Mouse (Mus musculus): ENCODE measurements around the gene Mcpt2.
"Not testable (repeated sequence)": the region's sequence is repeated elsewhere in the genome, so short reads cannot be mapped to it uniquely, and the experiment has no call there.

Gene Mcpt2

DNA sequence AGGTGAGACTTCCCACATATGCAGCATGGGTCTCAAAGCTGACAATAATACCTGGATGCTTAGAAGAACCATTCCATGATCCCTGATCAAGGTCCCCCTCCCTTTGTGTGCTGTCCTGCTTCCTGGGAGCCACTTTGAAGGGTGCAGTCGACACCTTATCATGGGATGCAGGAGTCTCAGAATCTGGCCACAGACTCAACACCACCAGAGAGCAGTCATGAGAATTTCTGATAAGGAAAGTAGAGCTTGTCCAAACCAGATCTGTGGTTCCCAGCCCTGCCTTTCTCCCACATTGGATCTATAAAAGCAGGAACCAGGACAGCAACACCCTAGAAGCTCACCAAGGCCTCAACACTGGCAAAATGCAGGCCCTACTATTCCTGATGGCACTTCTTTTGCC, at the start of gene Mcpt2:
Mcpt2 (plus strand) TSS at position 250 of the 400 bp plus-strand sequence.
- DNase-seq, result not testable (repeated sequence)

DNA sequence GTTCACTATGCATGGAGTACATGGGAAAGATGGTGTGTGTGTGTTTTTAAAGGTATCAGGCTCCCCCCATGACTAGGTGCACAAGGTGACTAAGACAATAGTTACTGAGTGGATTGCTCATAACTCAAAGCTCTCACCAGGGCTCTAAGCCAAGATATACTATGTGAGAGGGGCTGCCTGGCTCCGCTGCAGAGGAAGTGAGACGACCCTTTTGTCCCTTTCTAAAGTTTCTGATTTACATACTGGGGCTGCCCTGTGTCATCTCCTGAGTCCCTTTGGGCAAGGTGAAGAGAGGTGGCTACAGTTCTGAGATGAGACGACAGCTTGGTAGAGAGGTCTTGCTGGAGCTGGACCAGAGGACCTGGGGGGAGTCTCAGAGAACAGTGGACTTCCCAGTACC, 28.7 kb upstream of the Mcpt2 start:
- DNase-seq, result no peak

DNA sequence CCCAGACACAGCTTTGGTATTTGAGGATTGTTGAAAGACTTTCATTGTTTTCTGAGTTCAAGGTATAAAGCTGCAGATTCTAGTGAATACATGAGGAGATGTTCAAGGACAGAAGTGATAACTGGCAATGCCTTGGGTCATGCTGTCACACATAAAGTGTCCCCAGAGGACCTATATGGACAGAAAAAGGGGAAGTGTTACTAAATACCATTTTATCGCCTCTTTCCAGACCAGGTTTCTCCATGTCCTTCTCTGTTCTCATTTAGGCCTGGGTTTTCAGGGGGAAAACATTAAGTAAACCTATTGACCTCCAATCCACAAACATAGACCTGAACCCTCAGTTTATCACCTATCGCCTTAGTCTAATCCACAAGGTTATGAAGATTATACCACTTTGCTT, 27.9 kb upstream of the Mcpt2 start:
- no peak for DNase-seq

DNA sequence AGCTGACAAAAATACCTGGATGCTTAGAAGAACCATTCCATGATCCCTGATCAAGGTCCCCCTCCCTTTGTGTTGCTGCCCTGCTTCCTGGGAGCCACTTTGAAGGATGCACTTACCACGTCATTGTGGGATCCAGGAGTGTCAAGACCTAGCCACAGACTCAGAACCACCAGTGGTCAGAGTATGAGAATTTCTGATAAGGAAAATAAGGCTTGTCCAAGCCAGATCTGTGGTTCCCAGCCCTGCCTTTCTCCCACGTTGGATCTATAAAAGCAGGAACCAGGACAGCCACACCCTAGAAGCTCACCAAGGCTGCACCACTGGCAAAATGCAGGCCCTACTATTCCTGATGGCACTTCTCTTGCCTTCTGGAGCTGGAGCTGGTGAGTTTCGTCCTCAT, 24.2 kb upstream of the Mcpt2 start, which contains the start of gene Mcpt1:
Mcpt1 (plus strand) TSS at position 301 of the 400 bp plus-strand sequence.
- DNase-seq, result not testable (repeated sequence)

DNA sequence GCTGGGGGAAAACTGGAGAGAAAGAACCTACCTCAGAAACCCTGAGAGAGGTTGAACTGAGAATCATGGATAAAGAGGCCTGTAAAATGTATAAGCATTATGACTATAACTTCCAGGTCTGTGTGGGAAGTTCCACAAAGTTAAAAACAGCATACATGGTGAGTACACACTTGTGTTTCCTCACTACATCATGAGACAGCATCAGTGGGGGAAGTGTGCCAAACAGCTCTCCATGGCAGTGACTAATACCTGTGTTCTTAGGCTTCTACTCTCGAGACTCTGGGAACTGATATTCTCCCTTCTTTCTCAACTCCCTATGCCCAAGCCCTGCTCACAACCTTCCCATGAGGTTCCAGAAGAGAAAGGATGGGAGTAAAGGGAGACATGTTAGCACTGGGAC, 22.4 kb upstream of the Mcpt2 start:
- DNase-seq, result no peak

DNA sequence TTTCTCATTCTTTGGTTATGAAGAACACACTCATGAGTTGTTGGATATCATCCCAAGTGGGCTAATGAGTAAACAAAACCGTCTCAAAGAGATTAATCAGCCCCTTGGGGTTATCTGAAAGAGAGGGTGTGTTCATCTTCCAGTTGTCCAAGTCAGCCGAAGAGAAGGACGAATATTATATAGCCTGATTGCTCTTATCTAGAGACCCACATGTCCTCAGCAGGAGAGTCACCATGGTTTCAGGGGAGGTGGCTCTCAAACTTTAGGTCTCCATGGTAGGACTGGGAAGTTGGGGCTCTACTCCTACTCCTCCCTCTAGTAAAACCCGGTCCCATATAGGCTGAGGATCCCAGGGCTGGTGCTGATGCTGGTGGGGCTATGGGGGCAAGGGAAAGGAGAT, 20.5 kb upstream of the Mcpt2 start:
- DNase-seq, result not testable (repeated sequence)

DNA sequence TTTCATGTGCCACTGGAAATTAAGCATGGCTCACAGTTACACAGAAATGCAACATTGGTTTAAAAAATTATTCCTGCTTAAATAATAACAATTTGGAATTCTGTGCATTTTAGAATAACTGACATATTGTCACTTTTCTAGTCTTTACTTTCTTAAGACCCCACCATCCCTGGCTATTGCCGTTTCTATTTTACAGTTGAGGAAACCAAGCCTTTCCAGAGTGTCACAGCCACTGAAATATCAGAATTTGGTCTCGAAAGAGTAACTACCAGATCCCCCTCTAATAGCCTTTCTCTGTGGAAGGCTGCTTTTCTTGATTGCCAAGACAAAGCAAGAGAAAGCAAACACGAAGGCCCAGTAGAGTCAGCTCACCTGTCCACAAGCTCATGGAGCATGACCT, 11.4 kb upstream of the Mcpt2 start, which contains the start of gene Mcpt9:
Mcpt9 (minus strand) TSS at position 101 of the 400 bp plus-strand sequence.
- not testable (repeated sequence) for DNase-seq

DNA sequence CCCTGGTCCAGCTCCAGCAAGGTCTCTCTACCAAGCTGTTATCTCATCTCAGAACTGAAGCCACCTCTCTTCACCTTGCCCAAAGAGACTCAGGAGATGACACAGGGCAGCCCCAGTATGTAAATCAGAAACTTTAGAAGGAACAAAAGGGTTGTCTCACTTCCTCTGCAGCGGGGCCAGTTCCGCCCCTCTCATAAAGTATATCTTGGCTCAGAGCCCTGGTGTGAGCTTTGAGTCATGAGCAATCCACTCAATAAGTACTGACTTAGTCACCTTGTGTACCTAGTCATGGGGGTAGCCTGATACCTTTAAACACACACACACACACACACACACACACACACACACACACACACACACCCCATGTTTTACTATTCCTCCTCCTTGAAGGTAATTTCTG, 7.4 kb upstream of the Mcpt2 start:
- DNase-seq, result no peak

DNA sequence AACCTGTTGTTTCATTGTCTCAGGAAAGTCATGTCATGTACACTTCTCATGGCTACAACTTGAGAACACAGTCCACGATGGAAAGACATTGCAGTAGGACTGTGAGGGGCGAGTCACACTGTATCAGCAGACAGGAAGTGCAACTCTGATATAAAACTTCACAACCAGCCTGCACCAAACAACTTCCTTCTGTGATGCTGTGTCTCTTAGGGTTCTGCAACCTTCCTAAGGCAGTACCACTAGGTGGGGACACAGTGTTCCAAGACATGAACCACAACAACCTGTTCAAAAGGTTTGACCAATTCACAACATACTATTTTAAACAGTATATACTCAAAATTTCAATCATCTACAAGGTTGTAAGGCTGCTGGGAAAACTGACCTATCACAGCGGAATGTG, 13.6 kb downstream of the Mcpt2 start:
- no peak for DNase-seq

DNA sequence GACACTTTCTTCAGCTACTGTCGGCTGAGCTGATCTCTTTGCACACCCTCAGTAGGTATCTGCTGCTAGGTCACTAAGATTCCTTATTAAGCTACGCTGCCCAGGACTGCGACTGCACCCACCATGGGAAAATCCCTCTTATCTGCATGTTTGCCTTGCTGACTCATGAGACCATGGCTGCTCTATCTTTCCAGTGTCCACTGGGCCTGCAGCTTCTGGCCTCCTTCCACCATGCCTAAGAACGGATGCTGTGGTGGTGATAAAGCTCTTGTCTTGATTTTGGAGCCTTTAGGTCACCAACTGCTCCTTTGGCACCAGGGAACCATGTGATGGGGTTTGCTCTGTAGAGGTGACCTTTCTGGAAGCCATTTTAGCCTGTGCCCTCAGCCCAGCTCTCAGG, 15.9 kb downstream of the Mcpt2 start:
- DNase-seq, result no peak

DNA sequence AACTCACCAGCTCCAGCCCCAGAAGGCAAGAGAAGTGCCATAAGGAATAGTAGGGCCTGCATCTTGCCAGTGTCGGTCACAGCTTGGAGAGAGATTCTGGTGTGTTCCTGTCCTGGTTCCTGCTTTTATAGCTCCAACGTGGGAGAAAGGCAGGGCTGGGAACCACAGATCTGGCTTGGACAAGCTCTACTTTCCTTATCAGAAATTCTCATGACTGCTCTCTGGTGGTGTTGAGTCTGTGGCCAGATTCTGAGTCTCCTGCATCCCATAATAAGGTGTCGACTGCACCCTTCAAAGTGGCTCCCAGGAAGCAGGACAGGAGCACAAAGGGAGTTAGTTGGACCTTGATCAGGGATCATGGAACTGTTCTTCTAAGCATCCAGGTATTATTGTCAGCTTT, 20.4 kb downstream of the Mcpt2 start, which contains the start of gene Mcpt4:
Mcpt4 (minus strand) TSS at position 101 of the 400 bp plus-strand sequence.
- DNase-seq, result not testable (repeated sequence)

DNA sequence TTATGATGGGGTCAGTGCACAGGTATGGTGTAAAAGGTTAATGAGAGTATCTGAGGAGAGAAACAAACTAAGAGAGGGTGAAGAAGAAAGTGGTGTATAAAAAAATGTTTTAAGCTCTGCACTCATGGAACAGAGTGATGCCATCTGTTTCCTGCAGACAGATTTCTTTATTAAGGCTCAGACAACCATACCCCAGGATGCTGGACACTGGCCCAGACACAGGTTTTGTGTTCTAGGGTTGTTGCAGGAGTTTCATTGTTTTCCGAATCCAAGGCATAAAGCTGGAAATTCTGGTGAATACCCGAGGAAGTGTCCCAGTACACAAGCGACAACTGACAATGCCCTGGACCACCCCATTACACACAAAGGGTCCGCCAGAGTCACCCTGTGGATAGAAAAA, 40.2 kb downstream of the Mcpt2 start:
- peak; percentile 71 to 75 for DNase-seq

DNA sequence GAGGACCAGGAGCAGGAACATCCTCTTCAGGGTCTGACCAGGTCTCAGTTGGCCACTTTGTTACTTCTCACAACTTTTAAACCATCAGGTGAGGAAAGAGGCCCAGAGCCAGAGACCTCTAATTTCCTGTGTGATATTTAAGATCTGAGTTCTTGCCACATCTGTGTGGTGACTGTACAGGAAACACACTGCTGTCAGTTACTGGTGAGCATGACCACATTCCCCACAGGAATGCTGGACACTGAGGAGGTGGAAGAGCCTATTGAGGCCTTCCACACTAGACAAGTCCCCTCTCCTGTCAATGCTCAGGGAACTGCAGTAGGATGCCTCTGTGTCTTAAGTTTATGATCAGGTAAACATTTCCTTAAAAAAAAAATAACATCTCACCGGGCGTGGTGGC, 43.3 kb downstream of the Mcpt2 start, which contains the start of gene Mcpt8:
Mcpt8 (minus strand) TSS at position 107 of the 400 bp plus-strand sequence.
- DNase-seq, result no peak

DNA sequence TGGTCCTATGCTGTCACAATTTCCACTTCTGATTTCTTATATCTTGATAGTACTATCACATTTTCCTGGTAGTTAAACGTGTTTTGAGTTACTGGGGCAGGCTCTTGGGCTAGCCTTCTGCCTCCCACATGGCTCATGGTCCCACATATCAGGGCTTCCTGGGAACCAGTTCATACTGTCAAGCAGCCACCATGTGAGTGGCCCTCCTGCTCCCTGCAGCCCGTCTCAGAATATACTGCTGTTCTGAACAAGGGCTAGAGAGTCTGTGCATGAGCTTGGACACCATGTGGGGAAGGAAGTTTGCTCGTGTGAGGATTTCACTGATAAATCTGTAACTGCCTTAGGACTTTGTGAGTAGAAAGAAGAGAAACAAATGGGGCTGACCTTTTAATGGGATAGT, 44.9 kb downstream of the Mcpt2 start:
- no peak for DNase-seq

DNA sequence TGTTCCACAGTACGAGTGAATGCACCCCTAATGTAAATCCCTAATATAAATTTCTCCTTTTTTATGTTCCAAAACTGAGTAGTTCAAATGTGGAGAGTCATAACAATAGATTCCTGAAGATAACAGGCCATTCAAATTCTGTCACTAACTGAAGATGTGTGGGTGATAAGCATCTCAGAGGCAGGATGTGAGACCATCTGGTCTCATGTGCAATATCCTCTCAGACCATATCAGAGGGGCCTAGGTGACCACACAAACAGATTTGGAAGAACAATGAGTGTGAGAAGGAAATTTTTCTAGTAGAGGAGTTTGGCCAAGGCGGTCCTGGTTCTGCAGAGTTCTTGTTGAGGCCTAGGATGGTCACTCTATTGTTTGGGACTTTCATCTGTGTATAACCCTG, 51.5 kb downstream of the Mcpt2 start:
- DNase-seq, result no peak
